In the genomic region with DNA sequence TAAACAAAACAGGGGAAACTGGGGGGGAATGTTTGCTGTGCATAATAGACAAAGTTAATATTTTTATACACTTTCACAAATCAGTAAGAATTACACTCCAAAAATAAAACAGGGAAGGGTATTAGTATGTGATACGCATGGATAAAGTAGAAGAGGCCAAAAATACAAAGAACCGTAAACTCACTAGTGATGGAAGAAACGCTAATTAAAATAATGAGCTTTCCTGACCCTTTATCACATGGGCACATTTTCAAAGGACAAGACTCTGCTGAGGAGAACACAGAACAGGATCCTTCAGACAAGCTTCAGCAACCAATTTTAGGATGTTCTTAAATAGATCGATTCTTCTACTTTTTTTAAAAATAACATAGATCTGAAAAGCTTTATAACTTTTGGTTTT, we compare ENCODE assay signal across 11 mouse cellular contexts.
"Had no signal": no experiment of that assay in that cellular context is flagged by ENCODE, and none has a peak within 500 bp of the region (broad histone marks: within the 10 kb centered on the region; RNA-seq: fewer than 3 reads in every experiment).

No protein-coding gene starts in this region.

- DNase-seq: right cerebral cortex, adult 18-20 months; right cerebral cortex, postnatal 14 days; right cerebral cortex, postnatal 25 days; right cerebral cortex, postnatal 4 days; spleen, adult 18-20 months; thymus, adult 18-20 months; thymus, adult 2 months; thymus, postnatal 14 days; thymus, postnatal 25 days; thymus, postnatal 36 days; thymus, postnatal 4 days had no signal
